Mouse (Mus musculus) adrenal gland, adult 2 months (tissue): ENCODE data around the gene Nxt2. TPM values are rescaled to one million over a fixed set of nuclear protein-coding genes. Genes with fewer than 3 reads are reported as not detected.
"Not testable (repeated sequence)": the region's sequence is repeated elsewhere in the genome, so short reads cannot be mapped to it uniquely, and the experiment has no call there.

Experiments
- DNase-seq: peaks from one replicate; pipeline ENCODE4 v3.0.0; 2021
- long read RNA-seq: library from polyadenylated mRNA; stranded (forward); transcript quantifications from one replicate; pipeline ENCODE4 v2.0.0, GENCODE M21; 2021
- polyA plus RNA-seq: library from polyadenylated mRNA; depleted of rRNA; stranded (reverse); fragments of >200 nt; gene quantifications from 2 replicates; pipeline ENCODE4 v1.2.3, GENCODE M21; 2012; rRNA removed
- total RNA-seq, 2 experiments: library from RNA; stranded (reverse); gene quantifications; 2 replicates each; pipeline ENCODE4 v1.2.3; 2021

The Nxt2 gene
- total RNA-seq (10 to 100 TPM; 14.7 to 17.9 TPM), polyA plus RNA-seq (1.1 TPM in 2 replicates)
- long read RNA-seq, transcript Nxt2-203 (4 exons, 2,484 nt) = major isoform, 17 of 18 reads
- long read RNA-seq, partial matches to known transcripts = 0 of 18 reads
- long read RNA-seq, other reads (novel, unspliced or antisense) = 0 of 18 reads

DNA sequence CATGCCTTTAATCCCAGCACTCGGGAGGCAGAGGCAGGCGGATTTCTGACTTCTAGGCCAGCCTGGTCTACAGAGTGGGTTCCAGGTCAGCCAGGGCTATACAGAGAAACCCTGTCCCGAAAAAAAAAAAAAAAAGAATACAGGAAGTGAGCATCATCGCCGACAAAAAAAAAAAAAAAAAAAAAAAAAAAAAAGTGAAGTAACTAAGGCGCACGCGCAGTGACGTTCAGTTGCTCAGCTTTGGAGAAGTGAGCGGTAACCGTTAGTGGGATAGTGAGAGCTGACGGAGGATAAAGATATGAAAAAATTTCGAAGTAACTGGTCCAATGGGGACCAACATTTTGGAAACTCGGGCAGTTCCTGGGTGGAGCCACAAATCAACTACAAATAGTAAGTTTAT lies at the start of gene Nxt2:
Gene Nxt2, plus strand, starts transcription at position 229 of the 400 bp plus-strand sequence.
- no peak for DNase-seq

DNA sequence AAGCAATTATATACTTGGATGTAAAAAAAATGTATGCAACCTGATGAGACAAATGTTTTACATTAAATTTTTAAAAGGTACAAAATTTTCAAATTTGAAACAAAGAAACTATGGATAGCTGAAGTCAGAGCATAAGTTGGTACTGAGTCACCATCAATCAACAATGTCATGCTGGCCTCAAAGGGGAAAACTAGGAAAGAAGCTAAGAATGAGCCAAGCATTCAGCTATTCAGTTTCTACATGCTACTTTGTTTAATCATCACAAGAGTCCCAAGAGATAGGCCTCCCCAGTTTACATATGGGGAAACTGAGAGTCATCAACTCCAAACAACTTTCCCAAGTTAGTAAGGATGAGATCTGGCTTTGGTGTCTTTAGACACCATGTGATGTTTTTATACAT lies 49.6 kb upstream of the Nxt2 start:
- no peak for DNase-seq

DNA sequence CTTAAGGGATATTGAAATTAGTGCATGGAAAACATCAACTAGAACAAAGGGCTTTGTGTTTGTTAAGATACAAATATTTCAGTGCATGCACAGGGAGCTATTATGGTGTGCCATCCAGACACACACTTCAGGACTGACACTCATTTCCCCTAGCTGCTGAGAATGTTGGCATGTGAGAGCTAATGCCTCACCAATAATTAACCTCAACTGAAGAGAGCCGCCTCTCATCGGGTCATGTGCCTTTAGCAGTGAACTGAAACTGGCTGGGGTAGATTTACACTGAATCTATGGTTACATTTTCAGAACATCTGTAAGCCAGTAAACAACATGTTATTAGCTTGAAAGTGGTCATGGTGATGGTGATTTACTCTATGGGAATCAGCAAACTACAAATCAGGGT lies 44.5 kb upstream of the Nxt2 start:
- no peak for DNase-seq

DNA sequence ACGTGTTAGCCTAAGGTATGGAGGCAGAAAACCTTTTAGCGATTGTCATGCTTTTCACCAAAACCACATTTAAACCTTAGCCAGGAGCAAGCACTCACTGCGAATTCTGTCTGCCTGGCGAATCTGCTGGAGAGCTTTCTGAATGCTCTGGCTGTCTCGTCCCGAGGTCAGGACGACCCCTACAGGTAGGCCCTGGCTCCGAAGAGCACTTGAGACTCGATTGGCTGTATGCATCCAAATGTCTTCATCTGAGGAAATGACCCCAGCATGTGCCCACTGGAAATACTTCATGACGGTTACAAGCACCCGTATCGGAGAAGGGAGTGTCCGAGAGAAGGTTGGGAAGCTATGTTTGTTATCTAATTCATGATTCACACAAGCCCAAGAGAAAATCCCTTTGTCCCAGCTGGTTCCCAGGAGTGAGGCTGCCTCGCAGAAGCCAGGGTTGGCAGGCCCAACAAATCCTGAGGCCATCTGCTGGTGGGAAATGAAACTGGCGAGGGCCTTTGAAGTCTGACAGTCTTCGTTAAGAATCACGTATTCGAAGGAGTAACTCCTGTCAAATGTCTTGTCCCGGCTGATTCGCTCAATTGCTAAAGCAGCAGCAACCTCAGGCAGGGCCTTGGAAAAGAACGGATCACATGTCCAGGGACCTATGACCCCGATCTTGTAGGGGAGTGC lies 37.4 kb upstream of the Nxt2 start:
- peak; percentile 22 for DNase-seq

DNA sequence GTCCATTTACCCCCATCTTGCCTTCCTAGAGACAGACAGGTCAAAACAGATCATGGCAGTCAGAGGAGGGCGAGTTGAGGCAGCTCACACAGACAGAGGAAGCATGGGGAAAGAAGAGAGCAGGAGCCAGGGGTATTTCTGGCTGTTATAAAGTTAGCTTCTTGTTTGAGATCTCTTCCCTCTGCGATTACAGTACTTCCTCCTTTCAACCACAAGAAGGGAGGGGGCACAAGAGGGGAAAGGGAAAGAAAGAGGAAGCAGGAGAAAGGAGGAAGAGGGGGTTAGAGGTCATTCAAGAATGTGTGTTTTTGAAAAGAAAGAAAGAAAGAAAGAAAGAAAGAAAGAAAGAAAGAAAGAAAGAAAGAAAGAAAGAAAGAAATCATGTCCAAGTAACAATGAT lies 36.2 kb upstream of the Nxt2 start:
- no peak for DNase-seq

DNA sequence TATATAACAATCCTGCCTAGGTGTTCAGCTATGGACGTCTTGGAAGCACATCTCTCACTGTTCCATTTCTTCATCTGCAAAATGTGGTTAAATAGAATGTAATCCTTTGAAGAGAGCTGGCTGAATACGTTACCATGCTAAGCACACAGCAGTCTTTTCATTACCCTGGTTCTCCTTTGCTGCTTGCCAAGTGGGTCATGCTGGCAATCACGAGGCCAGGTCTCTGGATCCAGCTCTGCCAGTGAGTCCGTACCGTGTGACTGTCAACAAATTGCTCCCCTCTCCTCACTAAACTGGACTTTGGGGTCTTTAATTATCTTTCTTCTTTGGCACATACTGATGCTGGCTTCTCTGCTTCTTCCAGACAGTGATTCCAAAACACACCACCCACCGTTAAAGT lies 32.1 kb upstream of the Nxt2 start:
- peak; percentile 11 for DNase-seq

DNA sequence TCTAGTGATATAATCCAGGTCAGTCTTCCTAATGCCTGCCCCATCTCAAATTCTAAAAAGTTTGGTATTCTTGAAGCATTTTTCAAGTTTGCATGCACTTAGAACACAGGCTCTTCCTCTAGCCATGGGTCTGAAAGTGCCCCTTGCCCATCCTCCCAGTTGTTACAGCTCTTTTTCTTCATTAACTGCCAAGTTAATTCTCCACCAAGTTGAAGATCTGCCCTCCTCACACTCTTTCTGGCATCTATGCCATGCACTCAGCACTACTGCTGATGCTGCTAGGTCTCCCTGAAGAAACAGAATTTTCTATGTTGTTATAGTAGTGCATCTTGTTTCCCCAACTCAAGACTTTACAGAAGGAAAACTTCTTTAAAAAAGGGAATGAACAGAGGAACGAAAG lies 31.0 kb upstream of the Nxt2 start:
- DNase-seq = no peak

DNA sequence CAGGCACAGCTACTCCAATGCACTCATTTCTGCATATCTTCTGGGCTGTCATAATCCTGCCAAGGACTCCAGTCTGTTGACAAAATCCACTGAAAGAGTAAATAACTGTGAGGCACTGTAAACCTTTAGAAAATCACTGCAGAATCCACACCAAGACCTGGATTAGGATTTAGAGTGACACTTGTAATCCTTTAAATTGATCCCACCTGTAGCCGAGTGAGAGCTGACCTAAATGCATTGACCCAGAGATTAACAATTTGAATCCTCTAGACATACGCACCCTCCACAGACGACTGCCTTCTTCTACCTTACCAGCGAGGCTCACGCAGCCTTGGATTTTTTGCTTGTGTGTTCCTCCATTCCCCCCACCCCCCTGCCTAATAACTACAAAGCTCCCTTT lies 29.7 kb upstream of the Nxt2 start, which contains the start of gene Gucy2f:
Gene Gucy2f, minus strand, starts transcription at position 101 of the 400 bp plus-strand sequence.
- DNase-seq = no peak

DNA sequence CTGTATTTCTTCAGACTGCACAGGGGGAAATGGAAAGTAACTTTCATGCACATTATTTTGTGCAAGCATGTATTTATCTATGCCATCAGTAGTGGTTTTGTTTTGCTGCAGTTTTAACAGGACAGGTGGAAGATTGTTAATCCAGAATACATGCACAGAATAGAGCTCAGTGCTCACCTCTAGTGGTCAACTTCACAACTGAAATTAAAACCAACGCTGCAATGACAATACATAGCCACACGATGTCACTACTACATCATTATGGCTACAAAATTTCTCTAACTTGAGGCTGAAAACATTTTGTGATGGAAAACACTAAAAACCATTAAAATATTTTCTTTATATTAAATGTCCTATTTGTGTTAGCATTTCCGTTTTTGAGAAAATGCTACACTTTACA lies 26.3 kb upstream of the Nxt2 start:
- peak; percentile 13 for DNase-seq

DNA sequence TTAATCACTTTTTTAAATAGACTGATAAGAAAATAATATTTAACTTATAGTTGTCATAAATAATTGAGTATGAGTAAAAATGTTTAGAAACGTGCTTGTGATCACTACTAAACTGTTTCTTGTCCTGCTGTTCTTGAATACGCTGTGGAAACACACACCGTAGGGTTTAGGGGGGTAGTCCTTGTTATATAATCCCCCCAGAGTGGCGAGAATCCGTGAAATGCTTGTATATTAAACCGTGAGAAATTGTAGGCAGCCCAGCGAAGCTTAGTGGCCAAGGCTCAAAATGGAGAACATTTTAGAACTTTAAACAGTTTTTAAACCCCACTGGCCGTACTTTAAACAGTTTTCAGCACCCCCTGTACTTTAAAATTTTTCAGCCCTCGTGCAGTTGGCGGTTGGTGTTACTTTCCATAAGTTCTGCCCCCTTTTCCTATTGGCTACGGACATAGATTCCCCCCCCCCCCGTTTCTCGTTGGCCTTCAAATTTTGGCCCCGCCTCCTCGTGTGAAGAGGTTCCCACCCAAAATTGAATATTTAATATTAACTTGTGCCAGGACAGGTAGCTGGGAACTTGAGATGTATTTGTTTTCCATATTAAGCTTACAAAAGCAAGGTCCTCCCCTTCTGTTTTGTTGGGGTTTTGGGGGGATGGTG lies 956 bp downstream of the Nxt2 start:
- DNase-seq = peak; percentile 40

DNA sequence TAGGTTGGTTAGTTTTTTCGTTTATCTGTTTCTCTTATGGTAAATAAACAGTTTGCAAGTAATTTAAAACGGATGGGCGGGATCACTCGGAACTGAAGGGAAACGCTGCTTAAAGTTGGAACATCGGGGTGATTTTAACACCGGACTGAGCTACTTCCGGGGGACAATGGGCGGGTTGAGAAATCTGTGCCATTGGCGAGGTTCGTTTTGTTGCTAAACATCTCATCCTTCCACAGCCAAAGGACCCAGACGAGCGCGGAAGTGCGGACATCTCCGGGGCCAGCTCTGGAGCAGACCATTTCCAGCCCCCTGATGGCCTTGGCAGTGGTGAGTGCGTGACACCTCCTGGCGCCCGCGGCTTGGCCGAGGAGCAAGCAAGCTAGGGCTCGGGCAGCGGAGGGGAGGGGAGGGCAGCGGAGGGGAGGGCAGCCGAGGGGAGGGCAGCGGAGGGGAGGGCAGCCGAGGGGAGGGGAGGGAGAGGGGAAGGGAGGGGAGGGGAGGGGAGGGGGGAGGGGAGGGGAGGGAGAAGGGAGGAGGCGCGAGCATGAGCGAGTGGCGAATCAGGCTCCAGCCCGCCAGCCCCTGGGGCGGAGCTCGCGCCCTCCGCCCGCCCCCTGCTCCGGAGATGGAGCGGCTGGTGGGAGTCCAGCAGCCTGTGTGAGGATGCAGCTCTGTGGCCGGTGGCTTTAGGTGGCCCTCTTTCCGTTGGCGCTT lies 1.6 kb downstream of the Nxt2 start:
- DNase-seq = peak; percentile 82

DNA sequence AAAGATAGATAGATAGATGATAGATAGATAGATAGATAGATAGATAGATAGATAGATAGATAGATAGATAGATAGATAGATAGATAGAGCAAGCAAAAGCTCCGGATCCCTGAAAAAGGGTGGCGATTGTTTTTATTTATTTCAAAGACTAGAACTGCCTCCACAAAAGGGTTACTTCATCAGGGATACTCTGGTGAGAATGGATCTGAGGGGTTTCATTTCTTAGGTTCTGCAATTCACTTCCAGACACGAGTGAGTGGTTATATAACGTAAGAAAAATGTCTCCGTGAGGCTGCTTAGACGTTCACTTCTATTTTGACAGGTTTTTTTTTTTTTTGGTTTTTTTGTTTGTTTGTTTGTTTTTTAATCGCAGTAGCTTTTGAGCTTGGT lies 2.2 kb downstream of the Nxt2 start:
- no peak for DNase-seq

DNA sequence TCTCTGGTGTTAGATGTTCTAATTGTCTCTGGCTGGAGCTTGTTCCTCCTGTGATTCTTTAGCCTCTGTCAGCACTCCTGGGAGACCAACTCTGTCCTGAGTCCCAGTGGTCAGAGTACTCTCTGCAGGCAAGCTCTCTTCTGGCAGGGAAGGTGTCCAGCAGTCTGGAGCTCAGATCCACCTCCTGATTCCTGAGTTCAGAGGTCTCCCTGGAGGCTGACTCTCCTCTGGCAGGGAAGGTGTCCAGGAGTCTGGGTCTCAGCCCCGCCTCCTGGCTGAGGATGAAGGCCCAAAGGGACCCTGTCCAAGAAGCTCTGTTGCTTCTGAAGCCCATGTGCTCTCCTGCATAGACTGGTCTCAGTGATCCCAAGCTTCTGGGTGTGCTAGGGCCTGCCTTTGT lies 9.6 kb downstream of the Nxt2 start:
- not testable (repeated sequence) for DNase-seq

DNA sequence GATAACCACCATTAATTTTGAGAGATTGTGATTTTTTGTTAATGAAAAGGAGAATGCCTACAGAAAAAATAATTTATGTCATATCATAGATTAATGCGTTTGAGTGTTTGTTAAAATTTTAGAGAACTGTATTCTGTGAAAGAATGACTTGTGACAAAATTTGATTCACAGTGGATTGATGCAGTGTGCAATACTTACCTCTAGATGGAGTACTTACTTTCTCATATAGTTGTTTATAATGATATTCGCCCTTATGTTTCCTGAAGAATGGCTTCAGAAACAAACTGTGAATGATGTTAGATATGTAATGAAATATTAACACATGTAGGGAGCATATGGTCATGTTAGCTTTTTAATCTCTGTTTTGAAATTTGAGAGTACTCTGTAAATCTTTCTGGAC lies 10.5 kb downstream of the Nxt2 start:
- no peak for DNase-seq

DNA sequence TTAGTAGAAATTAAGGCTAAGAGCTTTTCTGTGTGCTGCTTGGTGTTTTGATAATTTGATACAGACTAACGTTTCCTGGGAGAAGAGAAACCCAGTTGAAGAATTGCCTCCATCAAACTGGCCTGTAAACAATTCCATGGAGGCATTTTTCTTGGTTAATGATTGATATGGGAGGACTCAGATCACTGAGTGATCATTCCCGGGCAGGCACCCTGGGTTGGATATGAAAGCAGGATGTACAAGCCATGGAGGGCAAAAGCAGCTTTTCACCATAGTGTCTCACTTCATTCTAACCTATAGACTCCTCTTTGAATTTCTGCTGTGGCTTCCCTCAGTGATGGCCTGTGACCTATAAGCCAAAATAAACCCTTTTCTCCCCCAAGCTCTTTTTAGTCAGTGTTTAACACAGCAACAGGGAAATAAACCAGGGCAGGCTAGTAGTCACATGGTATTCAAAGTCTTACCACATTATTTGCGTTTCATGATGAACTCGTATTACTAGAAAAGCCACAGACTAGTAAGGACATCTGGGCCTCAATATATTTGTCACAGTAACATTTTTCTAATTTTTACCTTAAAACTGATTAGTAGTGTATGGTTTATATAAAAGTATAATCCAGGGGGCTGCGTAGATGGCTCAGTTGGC lies 19.2 kb downstream of the Nxt2 start:
- no peak for DNase-seq

DNA sequence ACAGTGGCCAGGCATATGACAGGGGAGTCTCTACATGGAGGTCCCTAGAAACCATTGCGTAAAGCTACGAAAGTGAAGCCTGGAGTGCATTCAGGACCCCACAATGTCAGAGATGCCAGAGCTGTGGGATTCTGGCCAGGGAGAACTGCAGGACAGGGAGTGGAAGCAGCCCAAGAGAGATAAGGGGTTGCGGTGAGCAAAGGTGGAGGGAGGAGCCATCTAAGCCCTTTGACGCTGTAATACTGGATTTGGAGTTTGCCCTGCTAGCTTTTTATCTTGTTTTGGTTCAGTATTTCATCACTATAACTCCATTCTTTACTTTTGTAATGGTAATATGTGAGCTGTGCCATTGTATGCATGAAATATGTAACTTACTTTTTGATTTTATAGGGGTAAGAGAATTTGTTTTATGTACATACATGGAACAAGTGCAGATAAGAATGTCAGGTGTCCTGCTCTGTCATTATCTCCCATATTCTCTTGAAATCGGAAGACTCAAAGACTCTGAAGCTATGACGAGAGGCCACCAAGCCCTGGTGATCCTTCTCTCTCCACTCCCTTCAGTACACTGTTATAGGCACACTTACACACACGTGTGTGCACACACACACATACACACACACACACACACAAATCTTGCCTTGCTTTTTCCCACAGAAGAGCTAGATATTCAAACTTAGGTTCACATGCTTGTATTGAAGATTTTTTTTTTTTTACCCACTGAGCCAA lies 23.6 kb downstream of the Nxt2 start:
- DNase-seq = no peak

DNA sequence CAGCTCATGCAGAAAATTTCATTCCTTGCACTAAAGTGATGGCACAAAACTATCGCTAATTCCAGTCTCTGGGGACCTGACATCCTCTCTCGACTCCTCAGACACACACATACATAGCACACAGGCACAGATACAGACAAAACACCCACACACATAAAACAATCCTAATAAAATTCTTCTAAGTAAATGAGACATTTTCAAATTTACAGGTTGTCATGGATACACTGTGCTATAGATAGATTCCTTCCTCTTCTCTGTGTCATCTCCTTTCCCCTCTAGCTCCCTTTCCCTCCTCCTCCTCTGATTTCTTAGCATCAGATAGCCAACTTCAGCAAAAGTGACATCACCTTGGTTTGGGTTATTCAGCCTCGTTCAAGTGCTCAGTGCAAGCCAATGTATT lies 49.5 kb downstream of the Nxt2 start:
- DNase-seq = no peak

DNA sequence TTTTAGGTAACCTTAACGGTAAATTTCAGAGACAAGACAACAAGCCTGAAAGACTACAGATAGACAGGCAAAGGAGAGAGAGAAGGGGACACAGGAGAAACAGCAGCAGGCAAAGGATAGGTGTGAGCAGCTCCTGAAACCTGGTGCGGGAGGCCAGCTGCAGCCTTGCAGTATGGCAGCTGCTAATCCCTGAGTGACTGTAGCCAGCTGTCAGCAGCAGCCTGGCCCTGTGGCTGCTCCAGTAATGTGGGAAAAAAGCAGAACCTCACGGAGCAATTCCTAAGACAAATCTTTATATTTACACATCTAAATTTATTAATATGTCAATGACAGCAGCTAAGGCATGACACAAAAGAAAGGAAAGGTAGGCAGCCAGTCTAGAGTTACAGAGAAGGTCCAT lies 50.0 kb downstream of the Nxt2 start:
- DNase-seq = no peak

DNA sequence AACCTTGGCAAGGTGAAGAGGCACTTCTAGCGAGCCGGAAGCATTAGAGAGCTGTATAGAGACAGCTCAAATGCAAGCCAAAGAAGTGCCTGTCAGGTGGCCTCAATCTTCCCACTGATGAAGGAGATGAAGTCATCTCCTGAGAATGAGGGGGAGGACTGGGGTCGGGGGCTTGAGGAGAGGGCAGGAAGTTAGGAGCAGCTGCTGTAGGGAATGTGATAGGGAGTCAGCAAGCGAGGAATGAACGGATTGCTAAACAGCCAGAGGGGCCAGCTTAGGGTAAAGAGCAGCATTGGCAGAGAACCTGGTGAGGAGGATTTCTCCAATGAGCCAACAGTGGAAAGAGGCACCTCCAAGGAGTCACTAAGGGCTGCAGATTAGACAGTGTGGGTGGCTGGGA lies 59.3 kb downstream of the Nxt2 start:
- DNase-seq = no peak
